Mouse (Mus musculus) embryo, embryonic 10.5 days (tissue): ENCODE measurements around the gene Gm4788.
"Not testable (repeated sequence)": the region's sequence is repeated elsewhere in the genome, so short reads cannot be mapped to it uniquely, and the experiment has no call there.

Source experiments
- DNase-seq: peaks from one replicate; pipeline ENCODE4 v3.0.0-alpha.2; 2015; ENCODE audit warnings: low spot score

Gene Gm4788

DNA sequence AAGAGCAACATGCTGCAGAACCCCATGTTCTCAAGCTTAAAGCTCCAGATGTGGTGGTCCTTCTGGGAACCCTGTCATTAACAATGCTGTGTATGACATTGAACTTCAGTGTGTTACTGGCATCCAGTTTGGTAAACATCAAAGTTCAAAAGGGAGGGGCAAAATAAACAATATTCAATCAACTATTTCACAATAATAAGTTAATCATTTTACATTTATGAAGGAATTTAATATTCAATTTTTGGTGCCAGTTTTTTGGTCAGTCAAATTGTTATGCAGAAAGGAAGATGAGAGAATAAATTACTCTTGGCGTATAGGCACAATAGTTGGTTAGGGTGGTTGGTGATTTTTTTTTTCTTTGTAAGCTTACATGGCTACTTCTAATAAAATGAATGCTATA lies at the start of gene Gm4788:
Gm4788 (minus strand) TSS at position 101 of the 400 bp plus-strand sequence.
- no peak for DNase-seq

DNA sequence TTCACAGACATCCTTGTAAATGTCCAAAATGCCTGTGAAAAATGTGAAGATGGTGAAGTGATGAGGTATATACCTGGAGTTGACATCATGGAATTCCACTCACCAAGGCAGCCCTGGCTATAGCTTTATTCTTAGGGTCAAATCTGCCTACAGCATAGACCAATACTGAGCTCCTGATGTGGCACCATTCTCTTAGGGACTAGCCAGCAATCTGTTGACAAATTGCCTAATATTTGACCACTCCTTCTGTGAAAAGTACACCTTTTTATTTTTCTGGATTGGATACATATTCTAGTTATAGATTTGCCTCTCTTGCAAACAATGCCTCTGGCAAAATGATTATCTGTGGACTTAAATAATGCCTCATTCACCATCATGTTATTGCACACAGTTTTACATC lies 27.6 kb upstream of the Gm4788 start:
- no peak for DNase-seq

DNA sequence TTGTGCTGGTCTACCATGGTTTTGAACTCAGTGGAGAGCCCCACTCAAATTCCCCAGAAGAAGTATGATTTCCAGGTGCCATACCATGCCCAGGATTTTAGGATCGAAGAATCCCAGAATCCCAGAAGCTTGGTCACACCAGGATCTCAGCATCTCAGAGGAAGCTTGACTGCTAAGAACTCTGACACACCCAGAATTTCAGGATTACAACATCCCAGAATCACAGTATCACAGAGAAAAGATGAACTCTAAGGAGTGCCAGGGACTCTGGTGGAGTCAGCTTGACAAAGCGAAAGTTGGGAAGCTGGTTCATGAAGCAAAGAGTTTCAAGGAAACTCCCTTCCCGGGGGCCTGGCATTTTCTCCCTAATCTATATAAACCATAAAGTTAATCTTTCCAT lies 11.1 kb downstream of the Gm4788 start:
- not testable (repeated sequence) for DNase-seq

DNA sequence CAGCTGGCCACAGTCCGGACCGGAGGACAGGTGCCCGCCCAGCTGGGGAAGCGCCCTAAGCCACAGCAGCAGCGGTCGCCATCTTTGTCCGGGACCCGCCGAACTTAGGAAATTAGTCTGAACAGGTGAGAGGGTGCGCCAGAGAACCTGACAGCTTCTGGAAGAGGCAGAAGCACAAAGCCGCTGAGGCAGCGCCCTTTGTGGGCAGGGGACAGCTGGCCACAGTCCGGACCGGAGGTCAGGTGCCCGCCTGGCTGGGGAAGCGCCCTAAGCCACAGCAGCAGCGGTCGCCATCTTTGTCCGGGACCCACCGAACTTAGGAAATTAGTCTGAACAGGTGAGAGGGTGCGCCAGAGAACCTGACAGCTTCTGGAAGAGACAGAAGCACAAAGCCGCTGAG lies 64.4 kb downstream of the Gm4788 start:
- DNase-seq: not testable (repeated sequence)

GRCm38 (mm10) chr1:139716249-139716648 lies 64.8 kb downstream of the Gm4788 start:
- not testable (repeated sequence) for DNase-seq

DNA sequence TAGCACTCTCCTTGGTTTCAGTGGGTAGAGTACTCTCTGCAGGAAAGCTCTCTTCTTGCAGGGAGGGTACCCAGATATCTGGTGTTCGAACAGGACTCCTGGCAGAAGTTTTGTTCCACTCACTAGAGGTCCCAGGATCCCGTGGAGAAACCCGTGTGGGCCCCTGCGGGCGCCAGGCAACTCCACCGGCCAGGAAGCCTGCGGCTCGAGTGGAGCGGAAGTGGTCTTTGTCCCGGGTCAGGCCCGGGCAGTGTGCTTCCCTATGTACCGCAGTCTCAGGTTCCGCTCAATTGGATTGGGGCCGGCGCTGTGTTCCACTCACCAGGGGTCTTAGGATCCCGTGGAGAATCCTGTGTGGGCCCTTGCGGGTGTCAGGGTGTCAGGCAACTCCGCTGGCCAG lies 131.1 kb downstream of the Gm4788 start:
- not testable (repeated sequence) for DNase-seq
